Mouse (Mus musculus): ENCODE data around the gene Hspd1. TPM values are rescaled to one million over a fixed set of nuclear protein-coding genes. Genes with fewer than 3 reads are reported as not detected.

Hspd1 gene
- total and polyA plus RNA-seq, 2 experiments from 2014 or later = 61.6 to 248 TPM

- TF ChIP-seq CTCF (IDR thresholded peaks at IDR 0.05; ENCODE audit: low read depth) = no peak
- Histone ChIP-seq H3K9ac (replicated peaks; ENCODE audit: low read length) (no peak overlapping the region), H3K4me2 (ENCODE audit: low read depth, low read length) (no peak overlapping the region), H3K36me3 (ENCODE audit: insufficient read depth, low read length) (no peaks in the 10 kb centered on the region), H3K9me3 (ENCODE audit: low read length) (no peaks in the 10 kb centered on the region), H3K27ac (no peak overlapping the region), H3K4me1 (ENCODE audit: insufficient read depth, low read length) (no peaks in the 10 kb centered on the region), H3K27me3 (ENCODE audit: insufficient read depth, low read length) (no peaks in the 10 kb centered on the region), H3K4me3 (ENCODE audit: low read length) (no peak overlapping the region)
- DNase-seq (ENCODE audit: low spot score) = no peak
- no peak for ATAC-seq
- WGBS = 73% methylated on average over 4 of the region's 4 CpGs
Measured at GRCm38 (mm10) chr1:55029446-55029845, 58.6 kb downstream of the Hspd1 start.

DNA sequence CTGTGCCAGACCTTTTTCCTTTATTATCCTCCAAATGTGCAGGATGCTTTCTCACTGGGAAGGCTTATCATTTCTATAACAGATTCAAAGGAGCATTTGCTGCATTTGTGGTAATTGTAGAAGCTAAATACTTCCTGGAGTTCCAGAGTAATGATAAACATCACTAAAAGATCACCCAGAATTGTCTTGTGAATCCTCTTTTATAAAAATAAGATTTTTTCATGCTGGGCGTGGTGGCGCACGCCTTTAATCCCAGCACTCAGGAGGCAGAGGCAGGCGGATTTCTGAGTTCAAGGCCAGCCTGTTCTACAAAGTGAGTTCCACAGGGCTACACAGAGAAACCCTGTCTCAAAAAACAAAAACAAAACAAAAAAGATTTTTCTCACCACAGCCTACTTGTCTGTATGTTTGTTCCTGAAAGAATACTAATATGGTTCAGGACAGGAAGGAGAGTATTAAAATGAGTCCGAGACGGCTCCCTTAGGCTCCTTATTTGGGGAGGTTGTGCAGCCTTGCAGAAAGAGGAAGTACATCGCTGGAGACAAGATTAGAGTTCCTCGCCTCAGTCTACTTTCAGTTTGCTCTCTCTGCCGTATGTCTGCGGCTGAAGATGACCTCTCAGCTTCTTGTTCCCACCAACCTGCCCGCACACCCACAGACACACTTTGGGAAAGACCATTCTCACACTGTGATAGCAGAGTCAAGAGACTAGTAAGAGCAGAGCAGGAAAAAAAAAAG lies 59.4 kb downstream of the Hspd1 start:
- DNase-seq (ENCODE audit: low spot score) = no peak
- H3K9ac ChIP-seq (replicated peaks; ENCODE audit: low read length) = no peak overlapping the region
- H3K36me3 ChIP-seq (ENCODE audit: insufficient read depth, low read length) = no peaks in the 10 kb centered on the region
- no peak overlapping the region for H3K27ac ChIP-seq
- H3K27me3 ChIP-seq (ENCODE audit: insufficient read depth, low read length) = no peaks in the 10 kb centered on the region
- no peaks in the 10 kb centered on the region for H3K4me1 ChIP-seq (ENCODE audit: insufficient read depth, low read length)
- no peaks in the 10 kb centered on the region for H3K9me3 ChIP-seq (ENCODE audit: low read length)
- ATAC-seq = no peak
- H3K4me2 ChIP-seq (ENCODE audit: low read depth, low read length) = no peak overlapping the region
- TF ChIP-seq CTCF (IDR thresholded peaks at IDR 0.05; ENCODE audit: low read depth) = no peak
- WGBS = 83% methylated on average over 11 of the region's 11 CpGs
- H3K4me3 ChIP-seq (ENCODE audit: low read length) = no peak overlapping the region

GRCm38 (mm10) chr1:55027966-55028365 lies 60.1 kb downstream of the Hspd1 start:
- no peak for DNase-seq (ENCODE audit: low spot score)
- H3K4me2 ChIP-seq (ENCODE audit: low read depth, low read length) = peak overlapping the region; percentile 84; the same call in 1 of the 2 replicates
- no peaks in the 10 kb centered on the region for H3K36me3 ChIP-seq (ENCODE audit: insufficient read depth, low read length)
- TF ChIP-seq CTCF (IDR thresholded peaks at IDR 0.05; ENCODE audit: low read depth) = no peak
- no peaks in the 10 kb centered on the region for H3K9me3 ChIP-seq (ENCODE audit: low read length)
- H3K9ac ChIP-seq (replicated peaks; ENCODE audit: low read length) = no peak overlapping the region
- no peaks in the 10 kb centered on the region for H3K27me3 ChIP-seq (ENCODE audit: insufficient read depth, low read length)
- 90% methylated on average over 1 of the region's 1 CpGs for WGBS
- H3K4me3 ChIP-seq (ENCODE audit: low read length) = peak overlapping the region; percentile 99; the same call in 1 of the 2 replicates
- ATAC-seq = no peak
- H3K27ac ChIP-seq = peak overlapping the region; percentile 97; the same call in 1 of the 2 replicates
- no peaks in the 10 kb centered on the region for H3K4me1 ChIP-seq (ENCODE audit: insufficient read depth, low read length)

Other genes with a start within 250 kb of the Hspd1 start
- gene Ankrd44, start 161.9 kb downstream of the Hspd1 start, total RNA-seq (2014; rRNA removed) = 41.9 and 82.9 TPM in 2 replicates
- 13.7 and 13.8 TPM in 2 replicates for gene Ankrd44, start 161.9 kb downstream of the Hspd1 start, polyA plus RNA-seq (2015; fragmentation: Nextera tagmentation; extraction: Ambion mirVana)
- 141 and 306 TPM in 2 replicates for gene Sf3b1, start 60.8 kb downstream of the Hspd1 start, total RNA-seq (2014; rRNA removed)
- gene Sf3b1, start 60.8 kb downstream of the Hspd1 start, polyA plus RNA-seq (2015; fragmentation: Nextera tagmentation; extraction: Ambion mirVana) = 261 and 279 TPM in 2 replicates
- 12.3 and 15.1 TPM in 2 replicates for gene Coq10b, start 35.5 kb downstream of the Hspd1 start, total RNA-seq (2014; rRNA removed)
- gene Coq10b, start 35.5 kb downstream of the Hspd1 start, polyA plus RNA-seq (2015; fragmentation: Nextera tagmentation; extraction: Ambion mirVana) = 23.3 and 23.7 TPM in 2 replicates
- 64.3 and 65.2 TPM in 2 replicates for gene Hspe1, start 111 bp downstream of the Hspd1 start, total RNA-seq (2014; rRNA removed)
- 284 and 309 TPM in 2 replicates for gene Hspe1, start 111 bp downstream of the Hspd1 start, polyA plus RNA-seq (2015; fragmentation: Nextera tagmentation; extraction: Ambion mirVana)
- 53.6 and 62.9 TPM in 2 replicates for gene Mob4, start 43.0 kb upstream of the Hspd1 start, total RNA-seq (2014; rRNA removed)
- 141 and 146 TPM in 2 replicates for gene Mob4, start 43.0 kb upstream of the Hspd1 start, polyA plus RNA-seq (2015; fragmentation: Nextera tagmentation; extraction: Ambion mirVana)
- gene Rftn2, start 138.5 kb upstream of the Hspd1 start, total RNA-seq (2014; rRNA removed) = 11.2 and 14.2 TPM in 2 replicates
- gene Rftn2, start 138.5 kb upstream of the Hspd1 start, polyA plus RNA-seq (2015; fragmentation: Nextera tagmentation; extraction: Ambion mirVana) = 14.9 and 19.9 TPM in 2 replicates
- 9.3 and 10.6 TPM in 2 replicates for gene Mars2, start 148.9 kb upstream of the Hspd1 start, total RNA-seq (2014; rRNA removed)
- gene Mars2, start 148.9 kb upstream of the Hspd1 start, polyA plus RNA-seq (2015; fragmentation: Nextera tagmentation; extraction: Ambion mirVana) = 2.4 and 2.6 TPM in 2 replicates

All from hindbrain, postnatal 0 days (tissue).